In the genomic region with DNA sequence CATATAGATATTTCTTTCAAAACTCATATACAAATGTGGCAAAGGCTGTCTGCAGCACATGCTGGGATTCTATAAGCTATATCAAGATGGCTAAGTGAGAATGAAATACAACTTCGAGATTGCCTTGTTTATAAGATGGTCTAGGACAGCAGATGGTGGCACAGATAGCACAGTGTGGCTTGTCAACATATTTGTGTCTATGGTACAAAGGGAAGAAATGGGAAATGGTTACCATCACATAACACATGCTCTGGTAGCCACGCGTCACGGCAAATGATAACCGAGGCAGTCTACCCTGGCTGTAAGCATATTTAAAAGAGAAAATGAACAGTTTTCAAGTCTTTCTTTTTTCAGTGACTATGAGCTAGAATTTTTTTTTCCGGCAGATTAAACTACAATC, we compare ENCODE assay signal across 18 mouse cellular contexts. TPM values are rescaled to one million over a fixed set of nuclear protein-coding genes. Genes with fewer than 3 reads are reported as not detected.
"Had no signal": no experiment of that assay in that cellular context is flagged by ENCODE, and none has a peak within 500 bp of the region (broad histone marks: within the 10 kb centered on the region; RNA-seq: fewer than 3 reads in every experiment).

No protein-coding gene starts in this region.

- H3K27ac ChIP-seq: layer of hippocampus, adult 2 months; limb, embryonic 12.5 days; liver, embryonic 13.5 days; macrophage; midbrain, embryonic 15.5 days; neural tube, embryonic 13.5 days; stomach, embryonic 15.5 days had no signal

- H3K27me3 ChIP-seq: limb, embryonic 12.5 days; liver, embryonic 13.5 days; megakaryocyte, embryonic 14.5 days; midbrain, embryonic 15.5 days; neural tube, embryonic 13.5 days; stomach, embryonic 15.5 days had no signal

- H3K4me3 ChIP-seq: layer of hippocampus, adult 2 months; limb, embryonic 12.5 days; liver, embryonic 13.5 days; megakaryocyte, embryonic 14.5 days; midbrain, embryonic 15.5 days; neural tube, embryonic 13.5 days; stomach, embryonic 15.5 days had no signal

- H3K36me3 ChIP-seq: limb, embryonic 12.5 days; liver, embryonic 13.5 days; midbrain, embryonic 15.5 days; neural tube, embryonic 13.5 days had no signal

- H3K4me2 ChIP-seq: limb, embryonic 12.5 days; liver, embryonic 13.5 days; midbrain, embryonic 11.5 days; midbrain, embryonic 15.5 days; neural tube, embryonic 13.5 days; stomach, embryonic 15.5 days had no signal

- H3K9me3 ChIP-seq: midbrain, embryonic 15.5 days; neural tube, embryonic 13.5 days; stomach, embryonic 15.5 days had no signal

- H3K4me1 ChIP-seq: limb, embryonic 12.5 days; liver, embryonic 13.5 days; megakaryocyte, embryonic 14.5 days; midbrain, embryonic 15.5 days; neural tube, embryonic 13.5 days; stomach, embryonic 15.5 days had no signal

- DNase-seq: kidney, postnatal 10 days; kidney, postnatal 4 days; liver; liver, embryonic 13.5 days; liver, postnatal 0 days; retina, postnatal 1 day; right cerebral cortex, postnatal 4 days; spleen, adult 18-20 months; thymus, postnatal 36 days had no signal

- H3K9ac ChIP-seq: limb, embryonic 12.5 days; liver, embryonic 13.5 days; liver, postnatal 0 days; midbrain, embryonic 15.5 days; neural tube, embryonic 13.5 days; stomach, embryonic 15.5 days had no signal

- ATAC-seq: liver, postnatal 0 days; lung, postnatal 0 days; midbrain, embryonic 15.5 days had no signal

RNA-seq across cellular contexts. Expression of a gene that starts 32.8 kb away (rescaled TPM):
- polyA plus RNA-seq: macrophage had no signal
